Mouse (Mus musculus): Measurements from ENCODE around the gene Nwd1.

DNA sequence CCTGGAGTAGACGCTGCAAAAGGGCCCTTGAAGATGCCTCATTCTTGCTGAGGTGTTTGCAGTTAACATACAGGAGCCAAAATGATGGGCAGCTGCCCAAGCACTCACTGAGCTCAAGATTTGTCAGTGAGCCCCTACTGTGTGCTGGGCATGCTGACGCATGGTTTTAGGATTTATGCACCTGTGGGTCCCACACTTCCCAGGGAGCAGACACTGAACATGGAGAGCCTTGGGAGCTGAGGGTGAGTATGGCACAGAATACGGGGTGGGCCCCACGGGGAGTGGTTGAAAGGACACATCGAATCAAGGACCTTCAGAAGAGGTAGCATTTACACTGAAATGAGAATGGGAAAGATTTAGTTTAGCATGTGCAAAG is 245 bp downstream of the Nwd1 start:
- TF ChIP-seq CTCF (IDR thresholded peaks at IDR 0.05; ENCODE audit: control insufficient read depth, insufficient read depth, insufficient read length): no peak
- TF ChIP-seq MAX (IDR thresholded peaks at IDR 0.05): no peak
- no peak for TF ChIP-seq USF1 (IDR thresholded peaks at IDR 0.05; ENCODE audit: low read depth)
- no peak for TF ChIP-seq MYOG (IDR thresholded peaks at IDR 0.05; ENCODE audit: control insufficient read depth, extremely low read depth, insufficient read length)

Data from C2C12 (cell line).